Mouse (Mus musculus): ENCODE data around the gene Klk1b1. TPM values are rescaled to one million over a fixed set of nuclear protein-coding genes. Genes with fewer than 3 reads are reported as not detected.

The Klk1b1 gene
- polyA plus RNA-seq, 1 experiment, result not detected

DNA sequence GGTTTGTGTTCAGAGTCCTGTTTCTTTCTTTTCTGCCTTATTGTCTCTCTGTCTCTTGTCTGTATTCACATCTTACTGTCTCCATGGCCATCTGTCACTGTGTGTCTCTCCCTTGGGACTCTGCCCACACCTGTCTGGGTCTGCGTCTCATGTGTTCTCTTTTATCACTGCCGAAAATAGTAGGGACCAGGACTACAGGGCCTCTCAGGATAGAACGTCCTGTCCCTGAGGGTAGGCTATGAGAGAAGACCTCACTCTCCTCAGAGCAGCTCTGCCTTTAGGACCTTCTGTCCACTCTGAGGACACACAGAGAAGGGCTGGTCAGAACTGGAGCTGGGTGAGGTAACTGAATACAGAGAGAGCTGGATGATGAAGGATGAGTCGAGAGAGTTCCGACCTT, 48.5 kb downstream of the Klk1b1 start:
- no peak for DNase-seq (ENCODE audit: low read depth)
- TF ChIP-seq POLR2A (IDR thresholded peaks at IDR 0.05; ENCODE audit: borderline replicate concordance, extremely low read depth, insufficient read depth, insufficient read length, poor library complexity, severe bottlenecking), result no peak
- TF ChIP-seq CTCF (IDR thresholded peaks at IDR 0.05; ENCODE audit: borderline replicate concordance, extremely low read depth, insufficient read depth, insufficient read length), result no peak

Other genes starting within 250 kb of the Klk1b1 start
- gene Klk12, start 197.9 kb upstream of the Klk1b1 start, polyA plus RNA-seq (2012; rRNA removed), result not detected in 2 replicates
- 0.35 TPM in 1 of 2 replicates, not detected in the other for gene Klk11, start 192.1 kb upstream of the Klk1b1 start, polyA plus RNA-seq (2012; rRNA removed)
- gene Klk10, start 185.7 kb upstream of the Klk1b1 start, polyA plus RNA-seq (2012; rRNA removed), result 0.21 and 0.49 TPM in 2 replicates
- gene Klk9, start 174.9 kb upstream of the Klk1b1 start, polyA plus RNA-seq (2012; rRNA removed), result not detected in 2 replicates
- 3.2 and 4.8 TPM in 2 replicates for gene Klk8, start 169.2 kb upstream of the Klk1b1 start, polyA plus RNA-seq (2012; rRNA removed)
- 0.05 and 0.08 TPM in 2 replicates for gene Klk7, start 155.5 kb upstream of the Klk1b1 start, polyA plus RNA-seq (2012; rRNA removed)
- not detected in 2 replicates for gene Klk6, start 142.3 kb upstream of the Klk1b1 start, polyA plus RNA-seq (2012; rRNA removed)
- gene Klk5, start 124.8 kb upstream of the Klk1b1 start, polyA plus RNA-seq (2012; rRNA removed), result not detected in 2 replicates
- gene Klk4, start 85.6 kb upstream of the Klk1b1 start, polyA plus RNA-seq (2012; rRNA removed), result 0.39 and 0.93 TPM in 2 replicates
- not detected in 2 replicates for gene Klk15, start 33.0 kb upstream of the Klk1b1 start, polyA plus RNA-seq (2012; rRNA removed)
- gene Klk1b8, start 16.1 kb upstream of the Klk1b1 start, polyA plus RNA-seq (2012; rRNA removed), result not detected in 2 replicates
- not detected in 2 replicates for gene Klk1b9, start 9.3 kb downstream of the Klk1b1 start, polyA plus RNA-seq (2012; rRNA removed)
- gene Klk1b11, start 29.1 kb downstream of the Klk1b1 start, polyA plus RNA-seq (2012; rRNA removed), result not detected in 2 replicates
- not detected in 2 replicates for gene Klk1b26, start 45.4 kb downstream of the Klk1b1 start, polyA plus RNA-seq (2012; rRNA removed)
- 0.10 TPM in 2 replicates for gene Klk1b27, start 85.5 kb downstream of the Klk1b1 start, polyA plus RNA-seq (2012; rRNA removed)
- not detected in 2 replicates for gene Klk1b21, start 135.6 kb downstream of the Klk1b1 start, polyA plus RNA-seq (2012; rRNA removed)
- not detected in 2 replicates for gene Klk1b22, start 145.9 kb downstream of the Klk1b1 start, polyA plus RNA-seq (2012; rRNA removed)
- not detected in 2 replicates for gene Klk1b16, start 170.0 kb downstream of the Klk1b1 start, polyA plus RNA-seq (2012; rRNA removed)
- 0.19 TPM in 1 of 2 replicates, not detected in the other for gene Klk1b24, start 221.5 kb downstream of the Klk1b1 start, polyA plus RNA-seq (2012; rRNA removed)
- not detected in 2 replicates for gene Klk1b3, start 231.4 kb downstream of the Klk1b1 start, polyA plus RNA-seq (2012; rRNA removed)
- not detected in 2 replicates for gene Klk1b4, start 240.7 kb downstream of the Klk1b1 start, polyA plus RNA-seq (2012; rRNA removed)
- not detected in 2 replicates for gene Klk1b5, start 249.2 kb downstream of the Klk1b1 start, polyA plus RNA-seq (2012; rRNA removed)